Mouse (Mus musculus): ENCODE measurements at regions not wholly inside any gene's neighbourhood (a gene's known extent, or its start where the extent isn't known, plus 50 kb on each side); places are given as distances from the start of the nearest gene placed in this dataset.

GRCm38 (mm10) chr8:89456517-89456916 is 412.6 kb upstream of the Sall1 start:
- no peak for DNase-seq (ENCODE audit: low spot score in 2 of 2)

GRCm38 (mm10) chr8:89455731-89456130 is 411.8 kb upstream of the Sall1 start:
- no peak for DNase-seq (ENCODE audit: low spot score in 2 of 2)

- no peak for DNase-seq (ENCODE audit: low spot score in 2 of 2)
Measured at GRCm38 (mm10) chr8:89454197-89454596, 410.2 kb upstream of the Sall1 start.

- no peak for DNase-seq (ENCODE audit: low spot score in 2 of 2)
Measured at GRCm38 (mm10) chr8:89453724-89454123, 409.8 kb upstream of the Sall1 start.

- DNase-seq (ENCODE audit: low spot score in 2 of 2): no peak
Measured at GRCm38 (mm10) chr8:89444466-89444865, 400.5 kb upstream of the Sall1 start.

GRCm38 (mm10) chr8:89439304-89439703 is 395.3 kb upstream of the Sall1 start:
- no peak for DNase-seq (ENCODE audit: low spot score in 2 of 2)

GRCm38 (mm10) chr8:89426969-89427368 is 383.0 kb upstream of the Sall1 start:
- no peak for DNase-seq (ENCODE audit: low spot score in 2 of 2)

- no peak for DNase-seq (ENCODE audit: low spot score in 2 of 2)
Measured at GRCm38 (mm10) chr8:89415287-89415686, 371.3 kb upstream of the Sall1 start.

GRCm38 (mm10) chr8:89412500-89412899 is 368.5 kb upstream of the Sall1 start:
- no peak for DNase-seq (ENCODE audit: low spot score in 2 of 2)

GRCm38 (mm10) chr8:89412046-89412445 is 368.1 kb upstream of the Sall1 start:
- no peak for DNase-seq (ENCODE audit: low spot score in 2 of 2)

- DNase-seq (ENCODE audit: low spot score in 2 of 2): no peak
Measured at GRCm38 (mm10) chr8:89406688-89407087, 362.7 kb upstream of the Sall1 start.

GRCm38 (mm10) chr8:89404287-89404686 is 360.3 kb upstream of the Sall1 start:
- DNase-seq (ENCODE audit: low spot score in 2 of 2): no peak

- no peak for DNase-seq (ENCODE audit: low spot score in 2 of 2)
Measured at GRCm38 (mm10) chr8:89396673-89397072, 352.7 kb upstream of the Sall1 start.

GRCm38 (mm10) chr8:89392749-89393148 is 348.8 kb upstream of the Sall1 start:
- DNase-seq (ENCODE audit: low spot score in 2 of 2): no peak

GRCm38 (mm10) chr8:89388761-89389160 is 344.8 kb upstream of the Sall1 start:
- DNase-seq (ENCODE audit: low spot score in 2 of 2): no peak

- DNase-seq (ENCODE audit: low spot score in 2 of 2): no peak
Measured at GRCm38 (mm10) chr8:89387295-89387694, 343.3 kb upstream of the Sall1 start.

- no peak for DNase-seq (ENCODE audit: low spot score in 2 of 2)
Measured at GRCm38 (mm10) chr8:89385028-89385427, 341.1 kb upstream of the Sall1 start.

- no peak for DNase-seq (ENCODE audit: low spot score in 2 of 2)
Measured at GRCm38 (mm10) chr8:89383781-89384180, 339.8 kb upstream of the Sall1 start.

- no peak for DNase-seq (ENCODE audit: low spot score in 2 of 2)
Measured at GRCm38 (mm10) chr8:89382538-89383380, 338.8 kb upstream of the Sall1 start.

GRCm38 (mm10) chr8:89380436-89380835 is 336.5 kb upstream of the Sall1 start:
- DNase-seq (ENCODE audit: low spot score in 2 of 2): no peak

GRCm38 (mm10) chr8:89372761-89373160 is 328.8 kb upstream of the Sall1 start:
- DNase-seq (ENCODE audit: low spot score in 2 of 2): no peak

GRCm38 (mm10) chr8:89371773-89372132 is 327.8 kb upstream of the Sall1 start:
- DNase-seq (ENCODE audit: low spot score in 2 of 2): no peak
